Mouse (Mus musculus) stomach, postnatal 0 days (tissue): ENCODE measurements around the gene Amigo2. TPM values are rescaled to one million over a fixed set of nuclear protein-coding genes. Genes with fewer than 3 reads are reported as not detected.
A peak's percentile ranks its signal among the peaks of the same experiment; 100 is the strongest.

Experiments
- ATAC-seq: fragments of 200-750 bp; cut with Nextera tagmentation; 2 replicates; pipeline ENCODE4 v1.8.0; 2017; ENCODE audit not compliant: low FRiP score, low TSS enrichment
- DNase-seq: peaks from one replicate; pipeline ENCODE4 v3.0.0-alpha.2; 2016; ENCODE audit warnings: low spot score
- H3K27ac ChIP-seq: fragments of 300-500 bp; sonication (generic); replicated peaks from 2 replicates; pipeline ENCODE4 v1.5.1; 2014; ENCODE audit warnings: mild to moderate bottlenecking, control low read depth
- H3K27me3 ChIP-seq: fragments of 300-500 bp; sonication (generic); 2 replicates; pipeline ENCODE4 v1.6.1; 2014; ENCODE audit warnings: low read length; ENCODE audit not compliant: control insufficient read depth, insufficient read depth
- H3K36me3 ChIP-seq: fragments of 300-500 bp; sonication (generic); 2 replicates; pipeline ENCODE4 v1.6.1; 2014; ENCODE audit warnings: low read length, mixed read lengths; ENCODE audit not compliant: control insufficient read depth, insufficient read depth
- H3K4me1 ChIP-seq: fragments of 300-500 bp; sonication (generic); replicated peaks from 2 replicates; pipeline ENCODE4 v1.6.1; 2014; ENCODE audit warnings: antibody characterized with exemption; ENCODE audit not compliant: control insufficient read depth, insufficient read depth
- H3K4me2 ChIP-seq: fragments of 300-500 bp; sonication (generic); replicated peaks from 2 replicates; pipeline ENCODE4 v1.6.1; 2014; ENCODE audit warnings: low read depth, mild to moderate bottlenecking, control low read depth, moderate library complexity
- H3K4me3 ChIP-seq: fragments of 300-500 bp; sonication (generic); 2 replicates; pipeline ENCODE4 v1.5.1; 2014; ENCODE audit warnings: low read depth, low read length, control low read depth
- H3K9ac ChIP-seq: fragments of 300-500 bp; sonication (generic); 2 replicates; pipeline ENCODE4 v1.6.1; 2014; ENCODE audit warnings: mild to moderate bottlenecking, low read length, control low read depth, mixed read lengths
- H3K9me3 ChIP-seq: fragments of 300-500 bp; sonication (generic); 2 replicates; pipeline ENCODE4 v1.6.1; 2016; ENCODE audit warnings: low read length; ENCODE audit not compliant: control insufficient read depth
- CTCF ChIP-seq: IDR thresholded peaks from 2 replicates; pipeline ENCODE4 v1.5.1; 2016; ENCODE audit warnings: antibody characterized with exemption, low read depth, mild to moderate bottlenecking, moderate library complexity
- EP300 ChIP-seq: optimal IDR thresholded peaks from 2 replicates; pipeline ENCODE3; 2016; ENCODE audit warnings: antibody characterized with exemption
- WGBS: fragments of 180-500 bp; shearing (Covaris S2); extraction: QIAGEN DNeasy Blood & Tissue Kit; methylation state at CpG from one replicate; pipeline ENCODE4 v1.1.7; 2014; 5-methylcytosine and 5-hydroxymethylcytosine counted together
- polyA plus RNA-seq: library from polyadenylated mRNA; unstranded; fragments of >200 nt; fragmentation: Nextera tagmentation; extraction: Ambion mirVana; gene quantifications from 2 replicates; pipeline ENCODE4 v1.2.1, GENCODE M21; 2015

Amigo2 gene
- polyA plus RNA-seq, 1 experiment from 2014 or later = 2.9 TPM

- Histone ChIP-seq H3K27ac (no peak overlapping the region), H3K4me3 (no peak overlapping the region), H3K4me1 (no peaks in the 10 kb centered on the region), H3K9ac (no peak overlapping the region), H3K27me3 (no peaks in the 10 kb centered on the region), H3K36me3 (no peaks in the 10 kb centered on the region), H3K4me2 (no peak overlapping the region), H3K9me3 (no peaks in the 10 kb centered on the region)
- no peak for TF ChIP-seq CTCF
- TF ChIP-seq EP300 = no peak
- WGBS = 83% methylated on average over 3 of the region's 3 CpGs
- ATAC-seq = no peak
- no peak for DNase-seq
These were observed 42.2 kb downstream of the Amigo2 start for GRCm38 (mm10) chr15:97204889-97205288.

- H3K4me3 ChIP-seq = no peak overlapping the region
- WGBS = 81% methylated on average over 7 of the region's 7 CpGs
- TF ChIP-seq EP300 (no peak), CTCF (no peak)
- H3K27me3 ChIP-seq = no peaks in the 10 kb centered on the region
- no peak overlapping the region for H3K4me2 ChIP-seq
- no peaks in the 10 kb centered on the region for H3K9me3 ChIP-seq
- no peak overlapping the region for H3K9ac ChIP-seq
- DNase-seq (no peak), ATAC-seq (no peak)
- no peaks in the 10 kb centered on the region for H3K4me1 ChIP-seq
- no peaks in the 10 kb centered on the region for H3K36me3 ChIP-seq
- no peak overlapping the region for H3K27ac ChIP-seq
These were observed 50.4 kb downstream of the Amigo2 start for GRCm38 (mm10) chr15:97196644-97197043.

- Histone ChIP-seq H3K27me3 (no peaks in the 10 kb centered on the region), H3K36me3 (no peaks in the 10 kb centered on the region), H3K9ac (no peak overlapping the region), H3K4me3 (no peak overlapping the region), H3K9me3 (no peaks in the 10 kb centered on the region), H3K4me1 (no peaks in the 10 kb centered on the region), H3K27ac (no peak overlapping the region), H3K4me2 (no peak overlapping the region)
- WGBS = 3% methylated on average over 1 of the region's 1 CpGs
- DNase-seq (peak; percentile 19), ATAC-seq (no peak)
- TF ChIP-seq EP300 (no peak), CTCF (peak; percentile 82)
These were observed 51.5 kb downstream of the Amigo2 start for GRCm38 (mm10) chr15:97195628-97196027.

Other genes starting within 250 kb of the Amigo2 start
- gene Slc38a4, start 191.3 kb downstream of the Amigo2 start, polyA plus RNA-seq = 9.7 and 10.8 TPM in 2 replicates
- 1.6 and 1.8 TPM in 2 replicates for gene Pced1b, start 180 bp downstream of the Amigo2 start, polyA plus RNA-seq